Comparison of ENCODE assay signal across 16 mouse cellular contexts in genomic region chr9:120985009-120985408, GRCm38 (mm10).
"Had no signal": no experiment of that assay in that cellular context is flagged by ENCODE, and none has a peak within 500 bp of the region (broad histone marks: within the 10 kb centered on the region; RNA-seq: fewer than 3 reads in every experiment).

No protein-coding gene starts in this region.

- H3K9me3 ChIP-seq: limb, embryonic 12.5 days; liver, embryonic 15.5 days; midbrain, embryonic 10.5 days; neural tube, embryonic 15.5 days; stomach, embryonic 15.5 days had no signal

- DNase-seq: layer of hippocampus, postnatal 36 days; liver; lung, adult 2 months; lung, postnatal 4 days; midbrain, embryonic 14.5 days; right cerebral cortex, adult 18-20 months; thymus, postnatal 4 days had no signal

- H3K9ac ChIP-seq: hindbrain, embryonic 14.5 days; limb, embryonic 12.5 days; liver, embryonic 15.5 days; neural tube, embryonic 15.5 days; stomach, embryonic 15.5 days had no signal

- ATAC-seq: lung, postnatal 0 days had no signal

- H3K36me3 ChIP-seq: limb, embryonic 12.5 days; liver, embryonic 15.5 days; midbrain, embryonic 10.5 days; neural tube, embryonic 15.5 days; stomach, embryonic 15.5 days had no signal

- H3K4me3 ChIP-seq: limb, embryonic 12.5 days; liver, embryonic 15.5 days; midbrain, embryonic 10.5 days; myocyte; neural tube, embryonic 15.5 days; stomach, embryonic 15.5 days had no signal

- H3K27me3 ChIP-seq: limb, embryonic 12.5 days; liver, embryonic 15.5 days; neural tube, embryonic 15.5 days; stomach, embryonic 15.5 days had no signal

- H3K27ac ChIP-seq: hindbrain, embryonic 14.5 days; kidney, postnatal 0 days; limb, embryonic 12.5 days; liver, embryonic 15.5 days; midbrain, embryonic 10.5 days; neural tube, embryonic 15.5 days; stomach, embryonic 15.5 days had no signal

- H3K4me2 ChIP-seq: hindbrain, embryonic 14.5 days; limb, embryonic 12.5 days; liver, embryonic 15.5 days; neural tube, embryonic 15.5 days; stomach, embryonic 15.5 days had no signal
